Mouse (Mus musculus) right cerebral cortex, postnatal 10 days (tissue): ENCODE data around the gene Rpap3.
A peak's percentile ranks its signal among the peaks of the same experiment; 100 is the strongest.
"Not testable (repeated sequence)": the region's sequence is repeated elsewhere in the genome, so short reads cannot be mapped to it uniquely, and the experiment has no call there.

Experiments used
- DNase-seq, 2 experiments: peaks; one replicate each; pipeline ENCODE4 v3.0.0; 2021; ENCODE audit warnings: low spot score in 2 of 2

Gene Rpap3

DNA sequence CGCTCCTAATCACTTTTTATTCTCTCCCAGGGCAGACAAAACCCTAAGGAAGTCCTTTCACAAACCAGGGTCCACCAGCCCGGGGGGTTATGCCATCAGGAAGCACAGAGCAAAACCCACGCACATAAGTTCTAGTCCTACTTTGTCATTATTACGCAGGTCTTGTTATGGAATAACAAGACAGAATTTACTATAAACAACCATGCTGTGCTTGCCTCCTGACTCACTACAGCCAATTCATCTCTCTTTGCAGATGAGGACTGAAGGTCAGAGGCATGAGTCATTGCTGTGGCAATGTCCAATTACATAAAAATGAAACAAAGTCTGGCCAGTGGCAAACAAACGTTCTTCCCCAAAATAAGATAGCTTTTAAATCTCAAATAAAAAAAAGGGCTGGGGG, 12.2 kb downstream of the Rpap3 start:
- no peak for DNase-seq

DNA sequence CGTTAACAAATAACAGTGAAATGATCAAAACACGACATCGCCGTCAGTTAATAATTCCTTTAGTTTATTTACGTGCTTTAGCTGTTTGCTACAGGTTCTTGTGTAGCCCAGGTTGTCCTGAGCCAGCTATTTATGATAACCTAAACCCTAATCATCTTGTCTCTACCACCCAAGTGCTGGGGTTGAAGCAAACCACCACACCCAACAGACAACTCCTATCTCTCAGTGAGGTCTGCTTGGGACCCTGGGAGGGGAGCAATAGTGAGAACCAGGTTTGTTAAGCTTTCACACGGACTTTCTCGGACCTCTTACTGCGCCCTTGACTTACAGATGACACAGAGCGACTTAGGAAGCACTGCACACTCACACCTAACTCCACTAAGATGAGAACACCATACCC, 21.5 kb downstream of the Rpap3 start:
- DNase-seq, result no peak

DNA sequence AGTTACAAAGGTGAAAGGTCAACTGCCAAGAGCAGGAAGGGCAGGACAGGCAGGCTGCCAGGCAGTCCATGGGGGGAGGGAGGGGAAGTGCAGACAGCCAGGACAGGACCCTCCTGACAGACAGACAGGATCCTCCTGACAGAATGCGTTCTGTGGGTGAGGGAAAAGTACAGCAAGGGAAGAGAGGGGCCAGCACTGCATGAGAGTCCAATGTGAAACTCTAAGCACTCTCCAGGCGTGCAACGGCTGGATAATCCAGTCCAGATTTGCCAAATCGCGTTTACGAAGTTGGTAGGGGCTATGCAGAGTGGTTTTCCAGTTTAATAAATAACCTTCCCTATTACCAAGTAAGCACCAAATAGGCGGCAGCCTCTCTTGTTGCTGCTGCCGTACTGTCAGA, 23.6 kb downstream of the Rpap3 start:
- DNase-seq, result no peak

DNA sequence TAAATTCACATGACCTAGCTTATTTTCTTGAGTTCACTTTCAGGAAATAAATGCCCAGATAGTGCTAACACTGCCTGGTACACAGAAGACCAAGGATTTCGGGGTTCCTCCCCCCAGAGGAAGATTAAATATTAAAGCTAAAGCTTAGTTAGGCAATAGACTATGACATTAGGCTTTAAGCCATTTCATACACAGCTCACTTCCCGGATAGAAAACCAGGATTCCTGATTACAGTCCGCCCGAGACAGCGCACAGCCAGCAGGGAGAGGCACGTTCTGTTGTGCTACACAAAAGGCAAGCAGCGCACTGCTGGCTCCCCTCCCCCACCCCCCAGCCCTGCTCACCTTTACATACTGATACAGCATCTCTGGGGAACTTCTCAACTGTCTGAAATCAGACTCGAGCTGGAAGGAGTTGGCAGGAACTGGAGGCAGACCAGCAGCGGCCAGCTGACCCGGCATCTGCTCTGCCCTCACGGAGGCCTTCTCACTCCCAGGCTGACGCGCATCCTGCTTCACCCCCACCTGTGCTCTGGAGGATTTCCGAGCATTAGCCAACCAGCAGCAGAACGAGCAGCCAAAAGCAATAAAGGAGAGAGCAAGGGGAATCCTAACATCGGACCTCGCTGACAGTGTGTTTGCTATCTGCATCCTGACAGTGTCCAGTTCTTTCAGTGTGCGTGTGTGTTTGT, 25.5 kb downstream of the Rpap3 start:
- no peak for DNase-seq

DNA sequence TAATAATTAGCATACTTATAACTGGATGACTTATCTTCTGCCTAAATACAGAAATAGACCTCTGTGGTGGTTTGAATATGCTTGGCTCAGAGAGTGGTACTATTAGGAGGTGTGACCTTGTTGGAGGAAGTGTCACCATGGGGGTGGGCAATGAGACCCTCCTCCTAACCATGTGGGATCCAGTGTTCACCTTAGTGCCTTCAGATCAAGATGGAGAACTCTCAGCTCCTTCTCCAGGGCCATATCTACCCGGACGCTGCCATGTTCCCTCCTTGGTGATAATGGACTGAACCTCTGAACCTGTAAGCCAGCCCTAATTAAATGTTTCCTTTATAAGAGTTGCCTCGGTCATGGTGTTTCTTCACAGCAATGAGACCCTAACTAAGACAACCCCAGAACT, 28.3 kb downstream of the Rpap3 start:
- no peak for DNase-seq

DNA sequence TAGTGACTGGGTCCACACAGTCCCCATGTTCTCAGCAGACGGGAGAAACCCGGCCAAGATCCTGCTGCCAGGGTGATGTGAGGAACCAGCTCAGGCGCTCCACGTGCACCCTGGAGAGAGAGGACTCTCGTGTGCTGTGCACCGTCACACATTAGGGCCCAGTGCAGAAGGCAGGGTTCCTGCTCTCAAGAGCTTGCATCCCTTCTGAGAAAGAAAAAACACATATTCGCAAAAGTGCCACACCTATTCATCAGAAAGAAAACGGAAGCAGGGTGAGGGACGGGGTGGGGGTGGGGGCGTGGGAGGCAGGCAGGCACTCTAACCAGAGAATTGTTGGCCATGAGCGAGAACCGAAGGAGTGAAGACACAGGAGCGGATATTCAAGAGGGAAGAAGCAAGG, 29.7 kb downstream of the Rpap3 start:
- no peak for DNase-seq

DNA sequence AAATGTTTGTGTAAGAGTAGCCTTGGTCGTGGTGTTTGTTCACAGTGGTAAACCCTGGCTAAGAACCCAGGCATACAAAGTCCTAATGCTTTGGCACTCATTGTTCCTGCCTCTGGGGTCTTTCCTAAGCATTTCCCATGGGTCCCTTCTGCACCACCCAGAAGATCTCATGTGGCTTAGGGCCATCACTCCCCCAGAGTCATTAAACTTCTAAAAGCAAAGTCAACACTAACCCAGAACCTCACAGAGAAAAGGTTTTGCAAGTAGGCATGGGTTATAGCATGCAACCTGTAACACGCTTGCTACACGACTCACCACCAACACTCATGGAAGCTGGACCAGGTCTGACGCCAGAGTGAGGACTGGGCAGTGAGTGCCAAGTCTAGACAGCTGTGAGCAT, 31.2 kb downstream of the Rpap3 start:
- DNase-seq, result no peak

DNA sequence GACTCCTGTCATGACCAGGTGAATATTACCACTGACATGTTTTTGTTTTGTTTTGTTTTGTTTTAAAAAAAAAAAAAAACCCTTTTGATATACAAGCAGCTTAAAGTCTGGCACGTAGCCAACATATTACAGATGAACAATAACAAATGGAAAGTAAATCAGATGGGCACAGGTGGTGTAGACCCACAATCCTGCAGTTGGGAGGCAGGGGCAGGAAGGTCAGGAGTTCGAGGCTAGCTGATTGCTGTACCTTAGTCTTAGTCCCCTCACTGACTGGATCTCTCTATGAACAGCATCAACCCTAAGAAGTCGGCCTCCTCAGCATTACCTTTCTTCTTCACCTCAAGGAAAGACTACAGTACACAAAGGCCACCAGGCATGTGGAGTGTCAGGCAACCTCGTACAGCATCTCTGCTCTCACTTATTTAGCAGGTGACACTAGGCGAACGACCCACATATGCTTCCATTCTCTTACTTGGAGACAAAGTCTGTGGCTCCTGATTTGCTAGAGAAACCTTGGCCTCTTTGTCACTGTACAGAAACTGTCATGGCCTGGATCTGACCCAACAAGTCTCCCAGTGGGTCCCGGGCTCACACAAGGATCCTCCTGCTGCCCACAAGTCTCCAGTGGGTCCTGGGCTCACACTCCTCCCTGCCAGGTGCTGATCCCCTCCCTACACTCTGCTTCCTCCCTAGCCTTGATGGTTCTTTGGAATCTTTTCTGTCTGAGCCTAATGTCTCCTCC, 32.2 kb downstream of the Rpap3 start:
- no peak for DNase-seq

DNA sequence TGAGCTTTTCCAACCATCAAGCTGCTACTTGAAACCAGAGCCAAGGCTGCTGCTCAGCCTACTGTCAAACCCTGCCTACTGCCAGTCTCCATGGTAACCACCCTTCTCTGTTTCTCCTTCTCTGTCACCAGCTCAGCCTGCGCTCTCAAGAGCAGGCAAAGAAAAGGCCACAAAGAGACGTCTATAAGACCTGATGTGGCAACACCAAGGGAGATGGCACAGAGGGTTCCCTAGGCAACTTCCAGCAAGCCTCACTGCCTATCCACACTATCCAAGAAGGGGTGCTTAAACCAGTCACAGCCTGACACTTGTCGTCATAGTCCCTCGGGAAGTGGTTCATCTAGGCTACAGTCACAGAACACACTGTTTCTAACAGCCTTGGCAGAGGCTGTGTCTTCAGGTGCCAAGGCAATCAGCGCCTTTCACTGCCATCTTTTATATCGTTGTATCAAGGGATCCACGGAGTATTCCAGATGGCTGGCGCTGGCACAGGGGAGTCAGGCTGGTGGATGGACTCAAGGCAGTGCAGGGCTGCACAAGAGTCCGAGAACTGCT, 33.3 kb downstream of the Rpap3 start:
- DNase-seq, result peak; percentile 84 to 92

DNA sequence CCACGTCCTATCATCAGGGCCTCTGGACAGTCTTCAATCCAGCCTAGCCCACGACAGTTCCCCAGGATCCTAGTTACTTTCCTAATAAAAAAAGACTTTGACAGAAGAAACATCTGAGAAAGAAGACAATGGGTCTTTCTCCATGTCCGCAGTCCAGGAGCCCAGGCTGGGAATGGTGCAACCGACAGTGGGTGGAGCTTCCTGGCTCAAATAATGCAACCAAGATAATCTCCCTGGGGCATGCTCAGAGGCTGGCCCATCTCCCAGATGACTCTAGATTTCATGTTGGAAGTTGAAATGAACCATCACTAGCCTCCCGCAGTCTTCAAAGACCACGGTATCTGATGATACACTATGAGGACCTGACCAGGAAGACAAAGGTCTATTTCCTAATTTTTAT, 35.1 kb downstream of the Rpap3 start:
- no peak for DNase-seq

DNA sequence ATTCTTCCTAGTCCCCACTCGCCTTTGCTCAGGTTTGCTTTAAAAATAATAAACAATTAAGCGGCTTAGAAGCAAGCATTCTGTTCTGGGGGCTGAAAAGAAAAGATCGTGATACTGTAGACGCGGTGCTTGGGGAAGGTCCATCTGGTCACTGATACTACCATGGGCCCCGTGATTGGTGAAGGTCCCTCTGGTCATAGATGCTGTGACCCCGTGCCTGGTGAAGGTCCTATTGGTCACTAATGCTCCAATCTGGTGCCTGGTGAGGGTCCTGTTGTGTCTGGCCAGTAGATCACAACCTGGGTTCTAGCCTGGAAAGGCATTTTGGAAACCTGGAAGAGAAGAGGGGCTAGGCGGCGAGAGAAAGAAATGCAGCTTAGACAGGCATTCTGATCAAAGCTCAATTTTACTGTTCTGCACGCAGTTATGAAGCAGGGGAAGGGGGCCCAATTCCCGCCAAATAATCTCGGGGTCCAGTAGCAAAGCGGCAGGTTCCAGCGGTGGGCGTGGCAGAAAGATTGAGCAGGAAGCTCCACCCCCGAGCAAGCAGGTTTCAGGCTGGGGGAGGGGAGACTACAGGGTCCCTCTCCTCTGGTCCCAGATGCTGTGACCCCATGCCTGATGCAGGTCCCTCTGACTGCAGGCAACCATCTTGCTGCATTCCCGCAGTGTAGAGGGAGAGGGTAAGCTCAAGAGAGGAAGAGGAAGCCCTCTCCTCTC, 37.3 kb downstream of the Rpap3 start:
- not testable (repeated sequence) for DNase-seq

DNA sequence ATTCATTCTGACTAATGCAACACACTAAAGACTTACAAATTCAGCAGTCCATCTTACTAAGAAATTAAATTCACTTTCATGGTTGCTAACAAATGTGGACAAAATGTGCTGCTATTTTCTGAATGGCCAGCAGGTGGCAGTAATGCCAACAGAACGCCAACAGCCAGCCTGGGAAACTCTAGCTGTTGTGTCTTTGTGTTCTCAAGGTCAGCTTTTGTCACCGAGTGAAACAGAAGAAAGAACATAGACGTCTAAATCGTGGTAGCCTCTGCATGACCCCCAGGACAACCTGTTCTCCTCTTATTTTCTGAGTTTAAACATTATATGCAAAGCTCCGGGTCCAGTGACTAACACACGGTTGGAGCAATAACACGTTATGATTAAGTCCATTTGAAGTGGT, 38.2 kb downstream of the Rpap3 start:
- peak; percentile 73 to 80 for DNase-seq

DNA sequence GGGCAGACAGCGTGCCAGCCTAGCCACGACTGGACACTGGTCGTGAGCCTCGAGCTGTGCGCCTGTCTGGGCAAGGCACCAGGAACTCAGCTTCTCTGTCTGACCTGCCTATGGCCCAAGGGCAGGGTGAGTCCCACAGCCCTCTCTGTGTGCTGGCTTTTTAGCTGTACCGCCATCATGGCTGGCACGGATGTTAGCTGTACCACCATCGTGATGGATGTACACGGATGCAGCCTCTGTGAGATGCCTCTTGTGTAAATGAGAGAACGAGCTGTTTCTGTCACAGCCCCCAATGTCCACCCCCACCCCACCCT, 39.2 kb downstream of the Rpap3 start:
- no peak for DNase-seq

DNA sequence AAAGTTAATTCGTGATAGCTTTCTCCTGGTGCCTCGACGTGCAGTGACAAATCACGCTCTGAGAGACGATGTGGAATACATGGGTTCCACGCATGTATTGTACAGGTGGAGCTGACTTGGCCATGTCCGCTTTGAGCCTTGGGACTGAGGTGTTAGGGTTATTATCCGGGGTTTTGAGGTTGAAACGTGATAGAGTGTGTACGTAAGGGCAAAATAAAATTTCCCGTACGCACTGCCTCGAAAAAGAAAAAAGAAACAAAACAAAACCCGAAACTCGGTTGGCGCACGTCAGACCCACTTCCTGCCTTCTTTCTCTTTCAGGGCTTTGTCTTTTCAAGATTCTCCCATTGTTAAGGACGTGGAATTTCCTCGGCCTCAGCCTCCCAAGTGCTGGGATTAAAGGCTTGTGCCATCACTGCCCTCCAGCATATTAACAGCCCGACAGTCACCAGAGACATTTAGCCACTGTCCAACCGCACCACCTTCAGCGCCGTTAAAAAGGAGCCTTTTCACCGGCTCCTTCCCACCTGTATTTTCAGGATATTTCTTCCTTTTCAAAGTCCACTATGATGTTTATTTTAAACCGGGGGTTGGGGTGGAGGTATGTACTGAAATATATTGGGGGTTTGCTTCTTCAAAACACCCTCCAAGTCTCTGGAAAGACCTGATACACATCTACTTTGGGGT, 39.7 kb downstream of the Rpap3 start:
- DNase-seq, result no peak

DNA sequence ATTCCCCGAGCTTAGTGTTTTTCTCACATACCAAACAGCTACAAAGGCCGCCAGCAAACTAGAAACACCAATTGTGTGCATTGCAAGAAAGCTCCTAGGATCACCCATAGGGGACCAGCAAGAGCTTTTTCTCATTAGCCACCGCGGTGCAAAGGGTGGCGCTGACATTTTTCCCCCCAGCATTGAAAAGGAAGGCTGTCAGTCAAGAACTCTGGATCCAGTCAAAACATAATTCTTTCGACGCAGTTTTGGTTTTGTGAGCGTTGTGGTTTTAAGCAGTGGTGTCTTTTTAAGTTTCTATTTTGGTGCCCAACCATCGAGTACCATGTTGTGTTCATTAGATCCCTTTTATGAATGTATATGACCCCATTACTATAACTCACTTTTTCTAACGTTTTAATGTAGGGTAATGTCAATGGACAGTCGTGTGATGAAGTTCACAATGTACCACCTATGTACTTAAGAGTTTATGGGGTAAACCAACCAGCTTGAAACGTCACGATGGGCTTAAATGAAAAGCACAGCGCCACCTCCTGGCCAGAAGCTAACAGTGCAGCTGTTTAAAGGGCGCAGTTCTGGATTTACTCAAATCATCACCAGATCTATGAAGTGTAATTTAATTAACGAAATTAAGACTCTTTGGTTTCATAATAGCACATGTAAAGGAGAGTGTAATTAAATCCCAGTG, 40.5 kb downstream of the Rpap3 start:
- DNase-seq, result no peak

DNA sequence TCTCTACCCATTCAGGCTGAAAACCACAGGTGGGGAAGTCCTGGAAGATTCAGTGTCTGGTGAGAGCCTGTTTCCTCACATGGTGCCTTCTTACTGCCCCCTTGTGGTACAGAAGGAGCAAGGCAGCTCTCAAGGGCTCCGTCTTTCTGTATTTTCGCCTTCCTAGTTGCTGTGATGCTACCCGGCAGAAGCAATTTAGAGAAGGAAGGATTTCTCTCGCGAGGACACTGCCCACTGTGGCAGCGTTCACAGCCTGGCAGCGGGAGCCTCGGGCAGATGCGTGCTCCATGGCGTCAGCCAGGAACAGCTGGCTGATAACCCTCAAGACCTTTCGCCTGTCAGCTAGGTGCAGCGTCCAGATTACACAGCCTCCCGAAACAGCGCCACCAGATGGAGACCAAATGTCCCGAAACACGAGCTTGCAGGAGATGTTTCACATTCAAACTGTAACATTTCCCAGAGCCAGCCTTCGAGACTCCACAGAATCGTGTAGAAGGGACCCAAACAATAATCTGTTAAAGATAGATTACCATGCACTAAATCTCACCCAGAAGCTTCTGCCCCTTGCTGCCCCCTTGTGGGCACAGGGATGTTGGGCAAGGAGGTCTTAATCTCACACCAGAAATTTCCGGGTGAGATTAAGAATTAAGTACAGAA, 41.7 kb downstream of the Rpap3 start:
- DNase-seq, result peak; percentile 71 to 83

DNA sequence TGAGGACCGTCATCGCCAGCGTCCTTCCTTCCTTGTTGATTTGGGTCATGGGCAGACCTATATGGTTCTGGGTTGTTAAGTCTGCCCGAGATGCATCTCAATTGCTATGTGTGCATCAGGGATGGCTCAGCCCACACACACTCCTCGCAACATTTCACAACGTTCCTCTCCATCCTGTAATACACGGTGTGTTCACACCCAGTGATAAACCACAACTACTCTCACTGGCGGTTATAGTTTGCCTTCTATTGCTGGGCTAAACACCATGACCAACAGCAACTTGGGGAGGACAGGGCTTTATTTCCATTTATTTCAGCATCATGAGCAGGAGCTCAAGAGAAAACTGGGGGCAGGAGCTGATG, 46.9 kb downstream of the Rpap3 start:
- no peak for DNase-seq

DNA sequence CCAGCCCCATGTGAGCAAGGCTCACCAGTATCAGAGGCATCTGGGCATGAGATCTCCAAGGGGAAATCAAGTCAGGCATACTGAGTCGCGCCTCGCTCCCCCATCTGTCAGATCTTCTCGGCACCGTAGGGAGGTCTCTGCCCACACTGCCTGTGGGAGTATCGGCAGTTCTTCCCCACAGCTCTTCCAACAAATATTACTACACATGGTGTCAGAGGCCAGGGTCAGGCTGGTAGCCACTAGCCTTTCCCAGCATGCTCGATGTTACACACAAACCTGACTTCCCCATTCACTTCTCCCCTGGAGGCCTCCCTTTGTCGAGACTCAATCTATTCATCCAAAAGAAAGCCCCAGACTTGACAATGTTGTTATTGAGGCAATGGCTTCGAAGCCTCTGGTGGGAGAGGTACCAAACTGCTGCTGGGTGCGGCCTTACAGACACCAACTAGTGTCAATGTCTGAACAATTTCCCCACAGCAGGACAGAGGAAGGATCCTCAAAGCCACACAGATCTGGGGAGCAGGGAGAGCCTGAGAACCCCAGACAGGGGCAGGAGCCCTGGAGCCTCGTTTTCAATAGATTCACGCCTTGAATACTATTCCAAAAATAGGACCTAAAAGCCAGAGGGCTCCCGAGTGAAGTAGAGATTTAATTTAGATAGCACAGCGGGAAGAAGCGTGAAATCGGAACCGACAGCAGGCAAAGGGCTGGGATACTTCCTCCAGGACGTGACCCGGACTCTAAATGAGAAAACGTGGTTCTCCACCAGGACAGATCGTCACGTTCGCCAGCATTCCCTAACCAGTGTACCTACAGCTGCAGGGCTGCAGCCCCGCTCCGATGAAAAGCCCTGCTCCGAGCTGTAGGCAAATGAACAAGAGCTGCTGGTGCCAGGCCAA, 47.5 kb downstream of the Rpap3 start:
- no peak for DNase-seq

DNA sequence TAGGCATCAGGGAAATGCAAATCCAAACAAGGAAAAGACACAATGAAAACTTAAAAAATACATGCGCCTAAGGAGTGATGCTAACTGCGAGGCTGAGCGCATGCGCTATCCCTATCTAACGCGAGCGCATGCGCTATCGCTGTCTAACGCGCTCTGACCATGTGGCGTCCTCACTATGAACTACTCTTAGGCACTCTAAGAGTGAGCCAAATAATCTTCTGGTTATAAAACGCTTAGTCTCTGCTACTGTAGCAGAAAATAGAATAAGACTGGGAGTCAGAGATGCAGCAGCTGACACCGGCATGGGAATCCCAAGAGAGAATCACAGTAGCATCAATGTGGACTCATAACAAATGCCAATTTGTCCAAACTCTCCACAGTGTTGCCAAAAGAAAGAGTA, 48.2 kb downstream of the Rpap3 start:
- no peak for DNase-seq

DNA sequence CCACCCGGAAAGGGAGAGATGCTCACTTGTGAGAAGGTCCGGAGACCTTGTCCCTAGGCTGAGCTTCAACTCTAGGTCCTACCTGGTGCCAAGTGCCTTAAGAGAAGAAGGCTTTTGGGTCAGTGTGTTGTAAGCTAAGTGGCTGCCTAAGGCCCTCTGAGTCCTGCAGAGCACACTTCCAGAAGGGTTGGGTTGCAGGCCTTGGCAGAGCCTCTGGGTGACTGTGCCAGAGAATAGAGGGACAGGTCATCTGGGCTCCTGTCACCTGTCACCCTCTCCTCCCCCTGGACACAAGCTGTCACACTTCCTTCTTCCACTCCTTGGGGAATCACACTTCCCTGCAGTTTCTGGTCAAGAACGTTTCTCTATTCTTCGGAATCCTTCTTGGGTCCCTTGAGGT, 55.9 kb downstream of the Rpap3 start:
- DNase-seq, result no peak
